Mouse (Mus musculus): ENCODE measurements at regions not wholly inside any gene's neighbourhood (a gene's known extent, or its start where the extent isn't known, plus 50 kb on each side); places are given as distances from the start of the nearest gene placed in this dataset.

DNA sequence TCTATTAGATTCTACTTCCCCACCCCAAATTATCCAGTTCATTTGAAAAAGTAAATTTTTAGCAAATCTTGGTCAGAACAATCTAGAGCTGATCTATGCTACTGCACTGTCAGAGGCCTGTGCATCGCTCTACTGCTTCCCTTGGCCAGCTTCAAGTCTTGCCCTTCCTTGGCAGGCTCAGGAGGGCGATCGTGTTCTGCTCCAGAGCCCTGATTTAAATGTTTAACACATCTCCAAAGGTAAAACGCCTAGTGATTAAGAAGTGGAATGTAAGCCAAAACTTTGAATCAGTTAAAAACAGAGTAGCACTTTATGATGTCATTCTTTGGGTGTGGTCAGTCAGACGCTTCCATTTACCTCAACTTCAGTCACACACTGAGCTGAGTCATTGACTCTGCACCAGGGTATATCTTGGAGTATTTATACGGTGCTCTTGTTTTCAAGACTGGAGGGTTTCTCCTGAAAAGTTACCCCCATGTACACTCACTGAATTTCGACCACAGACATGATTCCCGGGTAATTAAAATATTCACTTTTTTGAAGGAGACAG lies 502.2 kb downstream of the Efna5 start:
- ATAC-seq (replicated peaks; ENCODE audit: low FRiP score, low TSS enrichment, low read depth) = no peak
- Histone ChIP-seq H3K4me1 (replicated peaks; ENCODE audit: control insufficient read depth, insufficient read depth, low read length) (no peaks in the 10 kb centered on the region), H3K4me3 (ENCODE audit: low read depth, low read length) (no peak overlapping the region), H3K4me2 (ENCODE audit: low read length) (no peak overlapping the region), H3K36me3 (ENCODE audit: control insufficient read depth, insufficient read depth, low read length) (no peaks in the 10 kb centered on the region), H3K9me3 (ENCODE audit: control insufficient read depth, low read length) (no peaks in the 10 kb centered on the region), H3K9ac (ENCODE audit: low read length) (no peak overlapping the region), H3K27ac (ENCODE audit: low read depth) (no peak overlapping the region), H3K27me3 (replicated peaks; ENCODE audit: control insufficient read depth, insufficient read depth, low read length) (no peaks in the 10 kb centered on the region)
- 86% methylated on average over 8 of the region's 8 CpGs for WGBS
- no peak for DNase-seq (ENCODE audit: low spot score)

DNA sequence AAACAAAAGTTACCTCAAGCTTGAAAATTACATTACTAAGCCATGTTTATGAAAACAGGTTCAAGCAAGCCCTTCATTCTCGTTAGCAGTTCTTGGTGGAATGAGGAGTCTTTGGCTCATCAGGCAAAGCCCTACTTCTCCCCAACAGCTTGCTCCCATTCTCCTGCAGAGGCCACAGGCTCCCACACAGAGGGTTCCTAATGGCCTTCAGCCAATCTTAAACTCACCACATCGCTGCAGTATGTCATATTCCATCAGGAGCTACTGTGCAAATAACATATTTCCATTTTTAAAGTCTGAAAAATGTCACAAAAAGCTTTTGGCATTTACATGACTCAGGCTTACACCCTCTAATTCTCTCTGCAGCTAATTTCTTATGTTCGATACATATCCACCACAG lies 512.0 kb downstream of the Efna5 start:
- H3K36me3 ChIP-seq (ENCODE audit: control insufficient read depth, insufficient read depth, low read length) = no peaks in the 10 kb centered on the region
- DNase-seq (ENCODE audit: low spot score) (no peak), ATAC-seq (replicated peaks; ENCODE audit: low FRiP score, low TSS enrichment, low read depth) (no peak)
- H3K4me2 ChIP-seq (ENCODE audit: low read length) = no peak overlapping the region
- WGBS = 75% methylated on average over 3 of the region's 3 CpGs
- H3K4me3 ChIP-seq (ENCODE audit: low read depth, low read length) = no peak overlapping the region
- no peaks in the 10 kb centered on the region for H3K4me1 ChIP-seq (replicated peaks; ENCODE audit: control insufficient read depth, insufficient read depth, low read length)
- H3K9me3 ChIP-seq (ENCODE audit: control insufficient read depth, low read length) = no peaks in the 10 kb centered on the region
- H3K27me3 ChIP-seq (replicated peaks; ENCODE audit: control insufficient read depth, insufficient read depth, low read length) = no peaks in the 10 kb centered on the region
- no peak overlapping the region for H3K9ac ChIP-seq (ENCODE audit: low read length)
- no peak overlapping the region for H3K27ac ChIP-seq (ENCODE audit: low read depth)

DNA sequence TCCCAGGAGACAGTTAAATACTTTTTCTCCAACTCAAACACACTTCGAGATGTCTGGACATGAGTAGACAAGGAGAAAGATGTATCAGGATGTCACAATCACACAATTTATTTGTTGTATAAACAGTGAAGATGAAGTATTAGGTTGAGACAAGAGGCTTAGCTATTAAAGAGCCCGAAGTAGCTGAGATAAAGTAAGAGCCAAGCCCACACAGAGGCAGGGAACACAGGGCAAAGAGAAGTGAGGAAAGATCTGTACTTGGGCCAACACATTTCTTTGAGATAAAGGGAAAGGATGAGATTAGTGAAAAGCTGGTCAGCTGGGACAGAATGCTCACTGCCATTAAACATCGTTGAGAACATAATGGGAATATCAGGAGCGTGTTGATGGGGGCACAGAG lies 513.2 kb downstream of the Efna5 start:
- Histone ChIP-seq H3K27ac (ENCODE audit: low read depth) (no peak overlapping the region), H3K9me3 (ENCODE audit: control insufficient read depth, low read length) (no peaks in the 10 kb centered on the region), H3K4me1 (replicated peaks; ENCODE audit: control insufficient read depth, insufficient read depth, low read length) (no peaks in the 10 kb centered on the region), H3K27me3 (replicated peaks; ENCODE audit: control insufficient read depth, insufficient read depth, low read length) (no peaks in the 10 kb centered on the region), H3K9ac (ENCODE audit: low read length) (no peak overlapping the region), H3K4me3 (ENCODE audit: low read depth, low read length) (no peak overlapping the region), H3K4me2 (ENCODE audit: low read length) (no peak overlapping the region), H3K36me3 (ENCODE audit: control insufficient read depth, insufficient read depth, low read length) (no peaks in the 10 kb centered on the region)
- ATAC-seq (replicated peaks; ENCODE audit: low FRiP score, low TSS enrichment, low read depth) = no peak
- 37% methylated on average over 4 of the region's 4 CpGs for WGBS
- no peak for DNase-seq (ENCODE audit: low spot score)

DNA sequence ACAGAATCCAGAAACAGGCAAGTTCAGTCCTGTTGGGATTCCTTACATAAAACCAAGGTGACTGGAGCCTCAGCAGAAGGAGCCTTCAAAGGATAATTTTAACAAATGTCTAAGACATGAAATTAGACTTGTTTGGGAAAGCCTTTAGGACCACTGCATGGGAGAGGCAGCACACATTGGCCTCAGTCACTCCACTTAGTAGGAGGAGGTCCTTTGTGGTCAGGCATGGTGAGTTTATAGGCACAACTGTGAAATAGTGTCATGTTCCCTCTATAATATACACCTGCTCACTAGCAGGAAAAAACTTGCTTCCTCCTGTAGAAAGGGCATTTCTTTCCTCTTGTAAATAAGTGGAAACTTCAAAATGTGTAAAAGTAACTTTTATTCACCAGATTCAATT lies 522.8 kb downstream of the Efna5 start:
- ATAC-seq (replicated peaks; ENCODE audit: low FRiP score, low TSS enrichment, low read depth) = no peak

DNA sequence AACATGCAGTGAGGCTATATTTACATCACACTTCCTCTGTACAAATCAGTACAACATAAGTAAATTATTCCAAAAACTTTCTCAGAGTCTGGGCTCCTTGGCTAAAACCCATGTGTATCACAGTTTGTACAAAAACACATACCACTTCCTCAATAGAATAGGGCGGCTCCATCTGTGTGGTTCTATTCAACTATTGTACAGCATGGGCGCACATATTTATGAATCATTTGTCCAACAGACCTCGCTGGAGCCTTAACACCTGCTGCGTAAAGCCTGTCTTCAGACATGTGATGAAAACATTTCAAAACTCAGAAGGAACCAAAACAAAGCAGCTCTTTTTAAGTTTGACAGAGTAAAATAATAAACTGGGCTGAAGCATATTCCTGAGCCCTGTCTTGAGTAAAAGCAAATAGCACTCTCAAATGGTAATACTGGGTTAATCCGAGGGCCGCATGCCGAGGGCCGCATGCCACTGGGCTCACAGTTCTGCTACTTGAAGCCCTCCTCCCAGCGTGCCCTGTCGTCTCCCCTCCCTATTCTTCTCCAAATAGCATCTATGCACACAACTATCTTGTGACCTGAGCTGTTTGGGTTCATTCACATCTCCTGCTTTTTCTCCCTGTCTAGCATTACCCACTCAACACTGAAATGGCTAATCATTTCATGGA lies 543.1 kb downstream of the Efna5 start:
- Histone ChIP-seq H3K27ac (ENCODE audit: low read depth) (no peak overlapping the region), H3K36me3 (ENCODE audit: control insufficient read depth, insufficient read depth, low read length) (no peaks in the 10 kb centered on the region), H3K4me2 (ENCODE audit: low read length) (no peak overlapping the region), H3K4me1 (replicated peaks; ENCODE audit: control insufficient read depth, insufficient read depth, low read length) (no peaks in the 10 kb centered on the region; the same call in 1 of the 2 replicates), H3K9ac (ENCODE audit: low read length) (no peak overlapping the region), H3K4me3 (ENCODE audit: low read depth, low read length) (no peak overlapping the region), H3K9me3 (ENCODE audit: control insufficient read depth, low read length) (no peaks in the 10 kb centered on the region), H3K27me3 (replicated peaks; ENCODE audit: control insufficient read depth, insufficient read depth, low read length) (no peaks in the 10 kb centered on the region)
- WGBS = 37% methylated on average over 10 of the region's 10 CpGs
- no peak for ATAC-seq (replicated peaks; ENCODE audit: low FRiP score, low TSS enrichment, low read depth)
- no peak for DNase-seq (ENCODE audit: low spot score)

More for the DNA sequence above, 522.8 kb downstream of the Efna5 start:
- Histone ChIP-seq H3K9me3 (ENCODE audit: control insufficient read depth, low read length) (0 out of 2 replicates have a peak, but pooled peaks cover 7% of the 10 kb centered on the region), H3K27me3 (replicated peaks; ENCODE audit: control insufficient read depth, insufficient read depth, low read length) (no peaks in the 10 kb centered on the region), H3K4me2 (ENCODE audit: low read length) (no peak overlapping the region), H3K4me1 (replicated peaks; ENCODE audit: control insufficient read depth, insufficient read depth, low read length) (no peaks in the 10 kb centered on the region), H3K4me3 (ENCODE audit: low read depth, low read length) (no peak overlapping the region), H3K9ac (ENCODE audit: low read length) (no peak overlapping the region), H3K36me3 (ENCODE audit: control insufficient read depth, insufficient read depth, low read length) (no peaks in the 10 kb centered on the region), H3K27ac (ENCODE audit: low read depth) (no peak overlapping the region)
- no peak for DNase-seq (ENCODE audit: low spot score)

DNA sequence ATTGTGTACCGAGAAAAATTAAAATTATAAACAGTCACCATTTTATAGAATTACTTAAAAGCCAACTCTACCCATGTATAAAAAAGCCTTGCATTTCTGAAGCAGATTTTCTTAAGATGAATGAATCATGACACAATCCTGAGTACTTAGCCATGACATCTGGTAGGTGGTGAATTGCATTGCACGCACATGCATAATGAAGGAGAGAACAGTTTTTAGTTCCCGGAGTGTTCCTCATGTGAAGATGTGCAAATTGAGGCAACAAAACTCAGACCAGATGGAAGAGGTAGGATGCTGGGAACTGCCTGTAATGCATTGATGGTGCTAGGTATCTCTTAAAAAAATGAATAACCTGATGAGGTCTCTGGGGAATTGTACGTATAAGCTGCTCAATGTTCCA lies 550.9 kb downstream of the Efna5 start:
- no peaks in the 10 kb centered on the region for H3K4me1 ChIP-seq (replicated peaks; ENCODE audit: control insufficient read depth, insufficient read depth, low read length)
- no peak for DNase-seq (ENCODE audit: low spot score)
- no peaks in the 10 kb centered on the region for H3K36me3 ChIP-seq (ENCODE audit: control insufficient read depth, insufficient read depth, low read length)
- 91% methylated on average over 4 of the region's 4 CpGs for WGBS
- H3K9me3 ChIP-seq (ENCODE audit: control insufficient read depth, low read length) = no peaks in the 10 kb centered on the region; the same call in 1 of the 2 replicates
- H3K9ac ChIP-seq (ENCODE audit: low read length) = no peak overlapping the region
- H3K27ac ChIP-seq (ENCODE audit: low read depth) = no peak overlapping the region
- no peak for ATAC-seq (replicated peaks; ENCODE audit: low FRiP score, low TSS enrichment, low read depth)
- H3K27me3 ChIP-seq (replicated peaks; ENCODE audit: control insufficient read depth, insufficient read depth, low read length) = no peaks in the 10 kb centered on the region
- H3K4me2 ChIP-seq (ENCODE audit: low read length) = no peak overlapping the region
- no peak overlapping the region for H3K4me3 ChIP-seq (ENCODE audit: low read depth, low read length)

DNA sequence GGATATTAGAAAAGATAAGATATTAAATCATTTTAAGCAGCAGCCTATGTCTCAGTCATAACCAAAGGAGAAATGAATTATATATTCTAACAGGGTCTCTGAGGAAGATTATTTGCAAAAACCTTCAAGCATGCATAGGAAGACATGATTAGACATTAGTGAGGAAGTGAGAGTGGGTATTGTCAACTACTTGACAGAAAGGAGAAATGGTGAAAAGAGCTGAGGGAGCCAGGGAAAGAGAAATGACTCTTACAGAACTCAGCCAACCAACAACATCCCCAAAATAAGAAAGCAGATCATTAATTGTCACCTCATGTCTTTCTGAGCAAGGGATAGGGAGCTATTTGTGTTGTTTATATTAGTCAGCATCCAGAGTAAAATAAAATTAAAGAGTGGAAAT lies 554.3 kb downstream of the Efna5 start:
- no peaks in the 10 kb centered on the region for H3K36me3 ChIP-seq (ENCODE audit: control insufficient read depth, insufficient read depth, low read length)
- H3K9me3 ChIP-seq (ENCODE audit: control insufficient read depth, low read length) = no peaks in the 10 kb centered on the region; the same call in 1 of the 2 replicates
- DNase-seq (ENCODE audit: low spot score) (no peak), ATAC-seq (replicated peaks; ENCODE audit: low FRiP score, low TSS enrichment, low read depth) (no peak)
- H3K4me3 ChIP-seq (ENCODE audit: low read depth, low read length) = no peak overlapping the region
- no peak overlapping the region for H3K4me2 ChIP-seq (ENCODE audit: low read length)
- H3K9ac ChIP-seq (ENCODE audit: low read length) = no peak overlapping the region
- H3K27ac ChIP-seq (ENCODE audit: low read depth) = no peak overlapping the region
- H3K4me1 ChIP-seq (replicated peaks; ENCODE audit: control insufficient read depth, insufficient read depth, low read length) = no peaks in the 10 kb centered on the region
- no peaks in the 10 kb centered on the region for H3K27me3 ChIP-seq (replicated peaks; ENCODE audit: control insufficient read depth, insufficient read depth, low read length)

DNA sequence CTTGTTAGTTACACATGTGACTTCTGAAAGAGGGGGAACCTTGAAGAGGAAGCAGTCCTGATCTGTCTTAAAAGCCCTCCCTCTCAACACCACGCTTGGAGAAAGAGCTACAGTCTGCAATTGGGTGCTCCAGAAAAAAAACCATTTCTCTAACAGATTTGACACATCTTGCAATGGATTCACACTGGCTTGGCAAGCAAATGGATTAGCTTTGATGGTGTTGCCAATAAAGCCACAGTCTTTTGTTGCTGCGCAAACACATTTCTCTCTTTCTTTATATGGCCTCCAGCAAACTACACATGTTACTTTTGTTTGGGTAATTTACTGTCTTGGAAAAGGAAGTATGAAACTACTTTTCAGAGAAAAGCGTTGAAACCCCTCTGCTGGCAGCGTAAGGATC lies 562.1 kb downstream of the Efna5 start:
- no peak for ATAC-seq (replicated peaks; ENCODE audit: low FRiP score, low TSS enrichment, low read depth)
- no peaks in the 10 kb centered on the region for H3K36me3 ChIP-seq (ENCODE audit: control insufficient read depth, insufficient read depth, low read length)
- no peaks in the 10 kb centered on the region for H3K9me3 ChIP-seq (ENCODE audit: control insufficient read depth, low read length)
- no peak overlapping the region for H3K4me3 ChIP-seq (ENCODE audit: low read depth, low read length)
- H3K4me2 ChIP-seq (ENCODE audit: low read length) = no peak overlapping the region
- WGBS = 66% methylated on average over 4 of the region's 4 CpGs
- no peak overlapping the region for H3K9ac ChIP-seq (ENCODE audit: low read length)
- no peak overlapping the region for H3K27ac ChIP-seq (ENCODE audit: low read depth)
- no peaks in the 10 kb centered on the region for H3K4me1 ChIP-seq (replicated peaks; ENCODE audit: control insufficient read depth, insufficient read depth, low read length)
- no peaks in the 10 kb centered on the region for H3K27me3 ChIP-seq (replicated peaks; ENCODE audit: control insufficient read depth, insufficient read depth, low read length)
- no peak for DNase-seq (ENCODE audit: low spot score)

DNA sequence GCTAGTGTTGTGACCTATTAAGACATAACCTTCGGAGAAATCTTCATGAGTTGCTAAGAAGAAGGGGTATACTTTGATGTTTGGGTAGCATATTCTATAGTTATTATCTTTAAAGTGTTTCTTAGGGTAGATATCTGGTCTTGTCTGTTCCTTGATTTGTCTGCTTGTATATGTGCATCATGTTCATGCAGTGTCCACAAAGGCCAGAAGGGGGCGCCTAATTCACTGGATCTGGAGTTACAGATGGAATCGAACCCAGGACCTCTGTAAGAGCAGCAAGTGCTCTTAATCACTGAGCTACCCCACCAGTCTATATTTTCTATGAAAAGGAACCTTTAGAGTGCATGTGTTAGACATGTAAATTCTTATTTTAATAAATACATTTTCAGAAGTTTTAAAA lies 571.1 kb downstream of the Efna5 start:
- Histone ChIP-seq H3K4me3 (ENCODE audit: low read depth, low read length) (no peak overlapping the region), H3K36me3 (ENCODE audit: control insufficient read depth, insufficient read depth, low read length) (no peaks in the 10 kb centered on the region), H3K9me3 (ENCODE audit: control insufficient read depth, low read length) (no peaks in the 10 kb centered on the region), H3K27ac (ENCODE audit: low read depth) (no peak overlapping the region), H3K4me1 (replicated peaks; ENCODE audit: control insufficient read depth, insufficient read depth, low read length) (no peaks in the 10 kb centered on the region), H3K27me3 (replicated peaks; ENCODE audit: control insufficient read depth, insufficient read depth, low read length) (no peaks in the 10 kb centered on the region), H3K4me2 (ENCODE audit: low read length) (no peak overlapping the region), H3K9ac (ENCODE audit: low read length) (no peak overlapping the region)
- no peak for ATAC-seq (replicated peaks; ENCODE audit: low FRiP score, low TSS enrichment, low read depth)
- DNase-seq (ENCODE audit: low spot score) = no peak
- 49% methylated on average over 3 of the region's 3 CpGs for WGBS

Data from intestine, embryonic 14.5 days (tissue).